ENCODE assay signal across 9 mouse cellular contexts in genomic region chr14:105815827-105816226, GRCm38 (mm10).
DNase-seq lines count a peak whose midpoint lies in the region; ATAC-seq lines count a peak whose summit lies in the region.
"Had no signal": no experiment of that assay in that cellular context is flagged by ENCODE, and none has a peak within 500 bp of the region (broad histone marks: within the 10 kb centered on the region; RNA-seq: fewer than 3 reads in every experiment).

No protein-coding gene starts in this region.

- H3K27me3 ChIP-seq in heart, embryonic 12.5 days (replicated peaks) = no peaks in the 10 kb centered on the region

- ATAC-seq in heart, embryonic 12.5 days (ENCODE audit: insufficient number of reproducible peaks, low FRiP score) = no peak
- ATAC-seq in activated CD4-positive, CD25-positive, alpha-beta regulatory T cell, adult 4 months = no peak

- intact Hi-C loops in heart, postnatal 14 days (cut with DNase I) = no loop called here

- H3K36me3 ChIP-seq in heart, embryonic 12.5 days = no peaks in the 10 kb centered on the region

- 0 out of 2 replicates have a peak, but pooled peaks cover 3% of the 10 kb centered on the region for H3K9me3 ChIP-seq in heart, embryonic 12.5 days (replicated peaks)

- 23% methylated on average over 6 of the region's 6 CpGs for WGBS in heart, embryonic 12.5 days

- no peak overlapping the region for H3K9ac ChIP-seq in heart, embryonic 12.5 days

- 0 out of 2 replicates have a peak overlapping the region, but pooled peaks have one; percentile 14 for H3K4me3 ChIP-seq in heart, embryonic 12.5 days
- H3K4me3 ChIP-seq: erythroblast, embryonic 14.5 days had no signal

- peak overlapping the region; percentile 36 for H3K4me2 ChIP-seq in heart, embryonic 12.5 days

- no peak for DNase-seq in heart, postnatal 14 days
- peak; percentile 64 for DNase-seq in embryo, embryonic 11 days
- peak; percentile 78 for DNase-seq in kidney, adult 11 months
- peak; percentile 26 for DNase-seq in lung, postnatal 25 days (ENCODE audit: low spot score)
- no peak for DNase-seq in right cerebral cortex, postnatal 4 days
- DNase-seq in frontal cortex, postnatal 25 days (ENCODE audit: low spot score in 2 of 2) = no peak

- H3K4me1 ChIP-seq in heart, embryonic 12.5 days (replicated peaks) = no peaks in the 10 kb centered on the region; the same call in 1 of the 2 replicates

- H3K27ac ChIP-seq in heart, embryonic 12.5 days (ENCODE audit: poor library complexity, severe bottlenecking) = no peak overlapping the region

Comparison
In these comparisons a context has a peak if more than half of its experiments do, and no peak if none do; other contexts are left out.
1. DNase-seq: peak in embryo, embryonic 11 days (single experiment), kidney, adult 11 months (single experiment) and lung, postnatal 25 days (single experiment); none in heart, postnatal 14 days (0 of 2), right cerebral cortex, postnatal 4 days (single experiment) and frontal cortex, postnatal 25 days (0 of 2).